Mouse (Mus musculus): ENCODE measurements at regions not wholly inside any gene's neighbourhood (a gene's known extent, or its start where the extent isn't known, plus 50 kb on each side); places are given as distances from the start of the nearest gene placed in this dataset.

- Histone ChIP-seq H3K27ac (no peak overlapping the region), H3K27me3 (ENCODE audit: control insufficient read depth, insufficient read depth, low read length) (no peaks in the 10 kb centered on the region; the same call in none of the 2 replicates), H3K4me3 (ENCODE audit: insufficient read depth in 1 of 2, low read depth in 2 of 2, low read length in 2 of 2) (no peak overlapping the region), H3K9me3 (ENCODE audit: control insufficient read depth, low read length) (no peaks in the 10 kb centered on the region), H3K4me1 (replicated peaks; ENCODE audit: control insufficient read depth in 2 of 2, insufficient read depth in 2 of 2, low read length in 1 of 2) (no peaks in the 10 kb centered on the region), H3K9ac (replicated peaks) (no peak overlapping the region), H3K36me3 (replicated peaks; ENCODE audit: control insufficient read depth, insufficient read depth, low read depth) (no peaks in the 10 kb centered on the region), H3K4me2 (ENCODE audit: low read depth) (no peak overlapping the region)
- 60% methylated on average over 16 of the region's 16 CpGs for WGBS (ENCODE audit: insufficient replicate concordance)
- DNase-seq (ENCODE audit: low read depth in 3 of 3, low spot score in 3 of 3) (no peak), ATAC-seq (ENCODE audit: insufficient read depth) (no peak)
- TF ChIP-seq CTCF (IDR thresholded peaks at IDR 0.05; ENCODE audit: low read depth) (no peak), EP300 (IDR thresholded peaks at IDR 0.05; ENCODE audit: low read depth) (no peak)
Measured at GRCm38 (mm10) chr9:41222346-41223015, 61.0 kb upstream of the Ubash3b start.

GRCm38 (mm10) chr9:41221110-41221790, 59.8 kb upstream of the Ubash3b start:
- no peaks in the 10 kb centered on the region for H3K9me3 ChIP-seq (ENCODE audit: control insufficient read depth, low read length)
- H3K27ac ChIP-seq = no peak overlapping the region
- no peak for TF ChIP-seq EP300 (IDR thresholded peaks at IDR 0.05; ENCODE audit: low read depth)
- TF ChIP-seq CTCF (IDR thresholded peaks at IDR 0.05; ENCODE audit: low read depth) = no peak
- no peak overlapping the region for H3K4me3 ChIP-seq (ENCODE audit: insufficient read depth in 1 of 2, low read depth in 2 of 2, low read length in 2 of 2)
- no peaks in the 10 kb centered on the region; the same call in none of the 2 replicates for H3K27me3 ChIP-seq (ENCODE audit: control insufficient read depth, insufficient read depth, low read length)
- H3K4me1 ChIP-seq (replicated peaks; ENCODE audit: control insufficient read depth in 2 of 2, insufficient read depth in 2 of 2, low read length in 1 of 2) = no peaks in the 10 kb centered on the region
- no peaks in the 10 kb centered on the region for H3K36me3 ChIP-seq (replicated peaks; ENCODE audit: control insufficient read depth, insufficient read depth, low read depth)
- DNase-seq (ENCODE audit: low read depth in 3 of 3, low spot score in 3 of 3) (no peak), ATAC-seq (ENCODE audit: insufficient read depth) (no peak)
- whole genome bisulfite sequencing (ENCODE audit: insufficient replicate concordance) = 62% methylated on average over 4 of the region's 4 CpGs
- no peak overlapping the region for H3K4me2 ChIP-seq (ENCODE audit: low read depth)
- H3K9ac ChIP-seq (replicated peaks) = no peak overlapping the region

- DNase-seq (ENCODE audit: low read depth in 3 of 3, low spot score in 3 of 3) (no peak), ATAC-seq (ENCODE audit: insufficient read depth) (no peak)
- no peaks in the 10 kb centered on the region for H3K9me3 ChIP-seq (ENCODE audit: control insufficient read depth, low read length)
- peaks cover 3% of the 10 kb centered on the region in 2 experiments for H3K4me1 ChIP-seq (replicated peaks; ENCODE audit: control insufficient read depth in 2 of 2, insufficient read depth in 2 of 2, low read length in 1 of 2)
- TF ChIP-seq EP300 (IDR thresholded peaks at IDR 0.05; ENCODE audit: low read depth) = no peak
- TF ChIP-seq CTCF (IDR thresholded peaks at IDR 0.05; ENCODE audit: low read depth) = no peak
- H3K4me2 ChIP-seq (ENCODE audit: low read depth) = no peak overlapping the region
- no peaks in the 10 kb centered on the region for H3K36me3 ChIP-seq (replicated peaks; ENCODE audit: control insufficient read depth, insufficient read depth, low read depth)
- H3K9ac ChIP-seq (replicated peaks) = no peak overlapping the region
- no peak overlapping the region for H3K27ac ChIP-seq
- no peak overlapping the region for H3K4me3 ChIP-seq (ENCODE audit: insufficient read depth in 1 of 2, low read depth in 2 of 2, low read length in 2 of 2)
- WGBS (ENCODE audit: insufficient replicate concordance) = 57% methylated on average over 3 of the region's 3 CpGs
- H3K27me3 ChIP-seq (ENCODE audit: control insufficient read depth, insufficient read depth, low read length) = no peaks in the 10 kb centered on the region; the same call in none of the 2 replicates
Measured at GRCm38 (mm10) chr9:41220105-41220669, 58.7 kb upstream of the Ubash3b start.

GRCm38 (mm10) chr9:41218702-41219101, 57.2 kb upstream of the Ubash3b start:
- Histone ChIP-seq H3K4me1 (replicated peaks; ENCODE audit: control insufficient read depth in 2 of 2, insufficient read depth in 2 of 2, low read length in 1 of 2) (peaks cover 3 to 5% of the 10 kb centered on the region in 2 experiments), H3K36me3 (replicated peaks; ENCODE audit: control insufficient read depth, insufficient read depth, low read depth) (no peaks in the 10 kb centered on the region), H3K27me3 (ENCODE audit: control insufficient read depth, insufficient read depth, low read length) (no peaks in the 10 kb centered on the region; the same call in none of the 2 replicates), H3K9me3 (ENCODE audit: control insufficient read depth, low read length) (no peaks in the 10 kb centered on the region), H3K9ac (replicated peaks) (no peak overlapping the region), H3K4me2 (ENCODE audit: low read depth) (no peak overlapping the region), H3K27ac (no peak overlapping the region), H3K4me3 (ENCODE audit: insufficient read depth in 1 of 2, low read depth in 2 of 2, low read length in 2 of 2) (no peak overlapping the region)
- ATAC-seq (ENCODE audit: insufficient read depth) (no peak), DNase-seq (ENCODE audit: low read depth in 3 of 3, low spot score in 3 of 3) (no peak)
- TF ChIP-seq EP300 (IDR thresholded peaks at IDR 0.05; ENCODE audit: low read depth) (no peak), CTCF (IDR thresholded peaks at IDR 0.05; ENCODE audit: low read depth) (no peak)
- 22% methylated on average over 6 of the region's 6 CpGs for WGBS (ENCODE audit: insufficient replicate concordance)

GRCm38 (mm10) chr9:41216248-41216647, 54.8 kb upstream of the Ubash3b start:
- DNase-seq (ENCODE audit: low read depth in 3 of 3, low spot score in 3 of 3) (no peak), ATAC-seq (ENCODE audit: insufficient read depth) (no peak)
- Histone ChIP-seq H3K27me3 (ENCODE audit: control insufficient read depth, insufficient read depth, low read length) (no peaks in the 10 kb centered on the region; the same call in none of the 2 replicates), H3K9me3 (ENCODE audit: control insufficient read depth, low read length) (no peaks in the 10 kb centered on the region), H3K36me3 (replicated peaks; ENCODE audit: control insufficient read depth, insufficient read depth, low read depth) (no peaks in the 10 kb centered on the region), H3K4me1 (replicated peaks; ENCODE audit: control insufficient read depth in 2 of 2, insufficient read depth in 2 of 2, low read length in 1 of 2) (peaks cover 3 to 12% of the 10 kb centered on the region in 2 experiments), H3K9ac (replicated peaks) (no peak overlapping the region), H3K4me3 (ENCODE audit: insufficient read depth in 1 of 2, low read depth in 2 of 2, low read length in 2 of 2) (no peak overlapping the region), H3K4me2 (ENCODE audit: low read depth) (no peak overlapping the region), H3K27ac (no peak overlapping the region)
- no peak for TF ChIP-seq CTCF (IDR thresholded peaks at IDR 0.05; ENCODE audit: low read depth)
- no peak for TF ChIP-seq EP300 (IDR thresholded peaks at IDR 0.05; ENCODE audit: low read depth)
- 44% methylated on average over 3 of the region's 3 CpGs for WGBS (ENCODE audit: insufficient replicate concordance)

Measured in liver, embryonic 14.5 days (tissue).